Mouse (Mus musculus) testis, adult 2 months (tissue): ENCODE results near the gene Fgf7.

Experiments used
- CTCF ChIP-seq: fragments of 200-500 bp; IDR thresholded peaks from 2 replicates; pipeline ENCODE4 v1.5.1; 2012; ENCODE audit warnings: low read depth, mild to moderate bottlenecking, inconsistent platforms, low read length, moderate library complexity; ENCODE audit not compliant: control insufficient read depth, insufficient read depth, insufficient replicate concordance
- POLR2A ChIP-seq: fragments of 200-500 bp; IDR thresholded peaks from 2 replicates; pipeline ENCODE4 v1.6.1; 2012; ENCODE audit warnings: low read depth, mild to moderate bottlenecking, inconsistent platforms, low read length, moderate library complexity; ENCODE audit not compliant: control insufficient read depth

DNA sequence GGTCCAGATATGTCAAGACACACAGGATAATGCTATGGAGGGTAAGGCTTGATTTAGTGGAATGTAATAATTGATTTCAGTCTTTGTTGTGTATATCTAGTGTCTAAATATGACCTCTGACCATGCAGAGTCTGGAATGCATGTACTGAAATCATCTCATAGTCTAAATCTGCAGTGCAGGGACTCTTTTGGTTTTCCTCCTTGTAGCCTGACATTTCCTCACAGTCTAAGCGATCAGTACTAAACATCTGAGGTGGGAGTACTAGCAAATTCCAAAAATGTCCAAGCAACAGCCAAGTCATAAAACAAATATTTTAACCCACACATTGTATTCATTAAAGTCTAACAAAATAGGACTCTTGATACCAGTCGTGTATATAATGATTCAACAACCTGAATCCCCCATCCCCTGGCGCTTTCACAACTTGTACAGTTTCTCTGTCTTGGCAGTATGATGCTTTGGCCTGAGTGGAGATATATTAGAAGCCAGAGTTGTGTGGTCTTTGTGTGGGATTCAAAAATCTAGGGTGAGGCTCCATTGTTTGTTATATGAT, 30.9 kb downstream of the Fgf7 start:
- no peak for TF ChIP-seq CTCF
- no peak for TF ChIP-seq POLR2A
